Mouse (Mus musculus) midbrain, embryonic 11.5 days (tissue): ENCODE results near the gene Wdr91. TPM values are rescaled to one million over a fixed set of nuclear protein-coding genes. Genes with fewer than 3 reads are reported as not detected.
A peak's percentile ranks its signal among the peaks of the same experiment; 100 is the strongest.

ENCODE experiments used
- ATAC-seq: fragments of 200-750 bp; cut with Nextera tagmentation; 2 replicates; pipeline ENCODE4 v1.8.0; 2017; ENCODE audit warnings: moderate TSS enrichment, moderate library complexity; ENCODE audit not compliant: low FRiP score
- DNase-seq: peaks from one replicate; pipeline ENCODE4 v3.0.0; 2015; ENCODE audit warnings: low spot score; ENCODE audit errors: missing footprints
- H3K27ac ChIP-seq: fragments of 300-500 bp; sonication (generic); 2 replicates; pipeline ENCODE4 v1.5.1; 2014; ENCODE audit warnings: low read depth, low read length
- H3K27me3 ChIP-seq: fragments of 300-500 bp; sonication (generic); 2 replicates; pipeline ENCODE4 v1.6.1; 2014; ENCODE audit warnings: mild to moderate bottlenecking, low read length, moderate library complexity, mixed read lengths; ENCODE audit not compliant: control insufficient read depth, insufficient read depth
- H3K36me3 ChIP-seq: fragments of 300-500 bp; sonication (generic); 2 replicates; pipeline ENCODE4 v1.6.1; 2014; ENCODE audit warnings: mild to moderate bottlenecking, low read length, moderate library complexity, mixed read lengths; ENCODE audit not compliant: control insufficient read depth, insufficient read depth
- H3K4me1 ChIP-seq: fragments of 300-500 bp; sonication (generic); 2 replicates; pipeline ENCODE4 v1.6.1; 2014; ENCODE audit warnings: low read length; ENCODE audit not compliant: control insufficient read depth, insufficient read depth
- H3K4me2 ChIP-seq: fragments of 300-500 bp; sonication (generic); 2 replicates; pipeline ENCODE4 v1.6.1; 2014; ENCODE audit warnings: mild to moderate bottlenecking, moderate library complexity
- H3K4me3 ChIP-seq: fragments of 300-500 bp; sonication (generic); 2 replicates; pipeline ENCODE4 v1.5.1; 2014; ENCODE audit warnings: low read depth, low read length
- H3K9ac ChIP-seq: fragments of 300-500 bp; sonication (generic); 2 replicates; pipeline ENCODE4 v1.6.1; 2014; ENCODE audit warnings: low read length
- H3K9me3 ChIP-seq: fragments of 300-500 bp; sonication (generic); 2 replicates; pipeline ENCODE4 v1.6.1; 2016; ENCODE audit warnings: low read length; ENCODE audit not compliant: control insufficient read depth
- WGBS: fragments of 180-500 bp; shearing (Covaris S2); extraction: QIAGEN DNeasy Blood & Tissue Kit; methylation state at CpG from one replicate; pipeline ENCODE4 v1.1.7; 2014; 5-methylcytosine and 5-hydroxymethylcytosine counted together
- polyA plus RNA-seq: library from polyadenylated mRNA; unstranded; fragments of >200 nt; fragmentation: Nextera tagmentation; extraction: Ambion mirVana; gene quantifications from 2 replicates; pipeline ENCODE4 v1.2.1, GENCODE M21; 2014

The Wdr91 gene
- polyA plus RNA-seq, 1 experiment from 2014 or later, result 10.4 TPM

- H3K4me2 ChIP-seq, result no peak overlapping the region
- H3K4me3 ChIP-seq, result no peak overlapping the region
- 95% methylated on average over 2 of the region's 2 CpGs for WGBS
- no peak overlapping the region for H3K9ac ChIP-seq
- H3K4me1 ChIP-seq, result peaks cover 4% of the 10 kb centered on the region
- no peak for ATAC-seq
- no peak for DNase-seq
- no peaks in the 10 kb centered on the region for H3K27me3 ChIP-seq
- H3K36me3 ChIP-seq, result peaks cover 17% of the 10 kb centered on the region
- no peaks in the 10 kb centered on the region for H3K9me3 ChIP-seq
- no peak overlapping the region for H3K27ac ChIP-seq
These were observed 11.5 kb downstream of the Wdr91 start for GRCm38 (mm10) chr6:34899127-34899526.

GRCm38 (mm10) chr6:34896168-34896780 is 14.4 kb downstream of the Wdr91 start:
- ATAC-seq, result peak; percentile 40; the same call in 1 of the 2 replicates
- 56% methylated on average over 16 of the region's 16 CpGs for WGBS
- peaks cover 21% of the 10 kb centered on the region for H3K36me3 ChIP-seq

GRCm38 (mm10) chr6:34895569-34895968 is 15.1 kb downstream of the Wdr91 start:
- no peaks in the 10 kb centered on the region for H3K27me3 ChIP-seq
- no peak for DNase-seq
- H3K4me1 ChIP-seq, result peaks cover 4% of the 10 kb centered on the region; the same call in 1 of the 2 replicates
- no peak for ATAC-seq
- no peak overlapping the region for H3K9ac ChIP-seq
- H3K27ac ChIP-seq, result no peak overlapping the region
- WGBS, result 88% methylated on average over 7 of the region's 7 CpGs
- no peaks in the 10 kb centered on the region for H3K9me3 ChIP-seq
- H3K36me3 ChIP-seq, result peaks cover 27% of the 10 kb centered on the region
- H3K4me2 ChIP-seq, result no peak overlapping the region
- H3K4me3 ChIP-seq, result no peak overlapping the region

More at GRCm38 (mm10) chr6:34896168-34896780, 14.4 kb downstream of the Wdr91 start:
- H3K27me3 ChIP-seq, result no peaks in the 10 kb centered on the region
- H3K4me3 ChIP-seq, result no peak overlapping the region
- no peak overlapping the region for H3K4me2 ChIP-seq
- no peak overlapping the region for H3K27ac ChIP-seq
- no peak overlapping the region for H3K9ac ChIP-seq
- peak; percentile 85 for DNase-seq
- H3K4me1 ChIP-seq, result peaks cover 4% of the 10 kb centered on the region; the same call in 1 of the 2 replicates
- no peaks in the 10 kb centered on the region for H3K9me3 ChIP-seq

- peaks cover 11% of the 10 kb centered on the region for H3K36me3 ChIP-seq
- no peak overlapping the region for H3K27ac ChIP-seq
- 22% methylated on average over 4 of the region's 4 CpGs for WGBS
- no peaks in the 10 kb centered on the region for H3K27me3 ChIP-seq
- DNase-seq (no peak), ATAC-seq (no peak)
- H3K4me1 ChIP-seq, result peaks cover 25% of the 10 kb centered on the region
- H3K9ac ChIP-seq, result no peak overlapping the region
- no peak overlapping the region for H3K4me2 ChIP-seq
- no peaks in the 10 kb centered on the region for H3K9me3 ChIP-seq
- no peak overlapping the region for H3K4me3 ChIP-seq
These were observed 21.5 kb downstream of the Wdr91 start for GRCm38 (mm10) chr6:34889185-34889584.

- H3K4me2 ChIP-seq, result no peak overlapping the region
These were observed 23.4 kb downstream of the Wdr91 start for GRCm38 (mm10) chr6:34887131-34887850.

GRCm38 (mm10) chr6:34884724-34885123 is 26.0 kb downstream of the Wdr91 start:
- ATAC-seq, result no peak
- Histone ChIP-seq H3K4me3 (no peak overlapping the region), H3K4me2 (no peak overlapping the region), H3K9ac (no peak overlapping the region), H3K36me3 (peaks cover 4% of the 10 kb centered on the region), H3K4me1 (peaks cover 25% of the 10 kb centered on the region), H3K9me3 (no peaks in the 10 kb centered on the region), H3K27me3 (no peaks in the 10 kb centered on the region), H3K27ac (no peak overlapping the region)
- 95% methylated on average over 7 of the region's 7 CpGs for WGBS
- DNase-seq, result no peak

More at GRCm38 (mm10) chr6:34887131-34887850, 23.4 kb downstream of the Wdr91 start:
- Histone ChIP-seq H3K27me3 (no peaks in the 10 kb centered on the region), H3K9ac (peak overlapping the region; percentile 31; the same call in 1 of the 2 replicates), H3K9me3 (no peaks in the 10 kb centered on the region), H3K4me1 (peaks cover 25% of the 10 kb centered on the region), H3K4me3 (no peak overlapping the region), H3K36me3 (peaks cover 11% of the 10 kb centered on the region), H3K27ac (peak overlapping the region; percentile 80)
- 25% methylated on average over 6 of the region's 6 CpGs for WGBS
- ATAC-seq (peak; percentile 93), DNase-seq (peak; percentile 96)

- Histone ChIP-seq H3K9me3 (no peaks in the 10 kb centered on the region), H3K4me1 (peaks cover 15% of the 10 kb centered on the region), H3K36me3 (peaks cover 4% of the 10 kb centered on the region), H3K27me3 (no peaks in the 10 kb centered on the region), H3K4me2 (no peak overlapping the region), H3K9ac (no peak overlapping the region), H3K27ac (no peak overlapping the region), H3K4me3 (no peak overlapping the region)
- WGBS, result 60% methylated on average over 6 of the region's 6 CpGs
- DNase-seq, result no peak
- no peak for ATAC-seq
These were observed 30.7 kb downstream of the Wdr91 start for GRCm38 (mm10) chr6:34879911-34880475.

- no peak overlapping the region for H3K4me3 ChIP-seq
- peaks cover 15% of the 10 kb centered on the region for H3K4me1 ChIP-seq
- H3K27ac ChIP-seq, result no peak overlapping the region
- ATAC-seq (no peak), DNase-seq (no peak)
- no peak overlapping the region for H3K4me2 ChIP-seq
- no peak overlapping the region for H3K9ac ChIP-seq
- H3K36me3 ChIP-seq, result peaks cover 4% of the 10 kb centered on the region
- no peaks in the 10 kb centered on the region for H3K9me3 ChIP-seq
- 90% methylated on average over 16 of the region's 16 CpGs for WGBS
- no peaks in the 10 kb centered on the region for H3K27me3 ChIP-seq
These were observed 31.5 kb downstream of the Wdr91 start for GRCm38 (mm10) chr6:34879101-34879740.
